Mouse (Mus musculus): ENCODE measurements around the gene Sh3kbp1. TPM values are rescaled to one million over a fixed set of nuclear protein-coding genes. Genes with fewer than 3 reads are reported as not detected.

Gene Sh3kbp1
- polyA plus RNA-seq, 1 experiment from 2014 or later, result 52.3 TPM

- Histone ChIP-seq H3K4me1 (replicated peaks; ENCODE audit: control insufficient read depth, insufficient read depth, low read length) (no peaks in the 10 kb centered on the region), H3K4me2 (ENCODE audit: low read length) (no peak overlapping the region), H3K36me3 (ENCODE audit: control insufficient read depth, insufficient read depth) (no peaks in the 10 kb centered on the region), H3K9ac (replicated peaks; ENCODE audit: low read depth, low read length) (no peak overlapping the region), H3K27me3 (replicated peaks; ENCODE audit: control insufficient read depth, insufficient read depth, low read length) (no peaks in the 10 kb centered on the region), H3K9me3 (ENCODE audit: control insufficient read depth, low read length) (no peaks in the 10 kb centered on the region), H3K4me3 (replicated peaks; ENCODE audit: low read length) (no peak overlapping the region), H3K27ac (ENCODE audit: low read length) (no peak overlapping the region)
- ATAC-seq, result no peak
- WGBS, result 50% methylated on average over 1 of the region's 1 CpGs
Measured at GRCm38 (mm10) chrX:159877770-159878169, 250.7 kb downstream of the Sh3kbp1 start.

DNA sequence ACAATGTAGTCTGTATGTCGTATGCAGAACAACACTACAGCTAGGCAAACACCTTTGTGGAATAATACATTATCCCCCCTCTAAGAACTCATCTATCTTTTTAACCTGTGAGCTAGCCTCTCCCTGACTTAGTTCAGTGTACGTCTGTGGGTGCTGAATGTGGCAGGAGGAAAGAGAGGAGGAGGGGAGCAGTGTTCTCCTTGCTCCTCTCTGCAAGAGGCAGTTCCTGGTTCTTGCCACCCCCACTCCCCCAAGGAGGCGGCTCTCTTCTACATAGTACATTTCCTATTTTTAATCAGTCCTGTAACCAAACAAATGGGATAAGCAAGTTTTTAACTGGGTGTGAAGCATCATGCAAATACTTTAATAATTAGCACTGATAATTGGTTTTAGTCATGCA, 252.4 kb downstream of the Sh3kbp1 start:
- 62% methylated on average over 3 of the region's 3 CpGs for WGBS
- H3K4me2 ChIP-seq (ENCODE audit: low read length), result no peak overlapping the region
- no peak for ATAC-seq

DNA sequence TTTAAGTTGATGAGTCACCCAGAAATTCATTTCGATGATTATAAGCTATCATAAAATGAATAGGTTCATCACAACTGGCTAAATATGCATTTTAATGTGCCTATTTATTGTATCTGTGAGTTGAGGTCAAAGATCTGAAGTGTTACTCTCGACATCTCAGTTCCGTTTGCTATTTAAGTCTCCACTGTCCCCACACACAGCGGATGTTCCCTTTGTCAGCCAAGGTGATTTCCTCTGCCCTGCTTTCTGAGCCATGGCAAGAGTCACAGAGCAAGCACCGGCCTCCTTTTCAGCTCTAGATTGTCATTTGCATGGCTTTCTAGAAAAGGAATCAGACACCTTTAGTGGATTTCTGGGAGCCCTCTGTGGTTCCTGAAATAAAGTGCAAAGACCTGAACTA, 254.5 kb downstream of the Sh3kbp1 start:
- Histone ChIP-seq H3K4me2 (ENCODE audit: low read length) (no peak overlapping the region), H3K9ac (replicated peaks; ENCODE audit: low read depth, low read length) (no peak overlapping the region), H3K27me3 (replicated peaks; ENCODE audit: control insufficient read depth, insufficient read depth, low read length) (no peaks in the 10 kb centered on the region), H3K4me1 (replicated peaks; ENCODE audit: control insufficient read depth, insufficient read depth, low read length) (no peaks in the 10 kb centered on the region), H3K4me3 (replicated peaks; ENCODE audit: low read length) (no peak overlapping the region), H3K36me3 (ENCODE audit: control insufficient read depth, insufficient read depth) (no peaks in the 10 kb centered on the region), H3K9me3 (ENCODE audit: control insufficient read depth, low read length) (no peaks in the 10 kb centered on the region), H3K27ac (ENCODE audit: low read length) (no peak overlapping the region)
- WGBS, result 78% methylated on average over 5 of the region's 5 CpGs
- ATAC-seq, result no peak

More for the DNA sequence above, 252.4 kb downstream of the Sh3kbp1 start:
- no peak overlapping the region for H3K9ac ChIP-seq (replicated peaks; ENCODE audit: low read depth, low read length)
- H3K27me3 ChIP-seq (replicated peaks; ENCODE audit: control insufficient read depth, insufficient read depth, low read length), result no peaks in the 10 kb centered on the region
- no peaks in the 10 kb centered on the region for H3K9me3 ChIP-seq (ENCODE audit: control insufficient read depth, low read length)
- no peaks in the 10 kb centered on the region for H3K36me3 ChIP-seq (ENCODE audit: control insufficient read depth, insufficient read depth)
- no peak overlapping the region for H3K4me3 ChIP-seq (replicated peaks; ENCODE audit: low read length)
- H3K4me1 ChIP-seq (replicated peaks; ENCODE audit: control insufficient read depth, insufficient read depth, low read length), result no peaks in the 10 kb centered on the region
- no peak overlapping the region for H3K27ac ChIP-seq (ENCODE audit: low read length)

GRCm38 (mm10) chrX:159896536-159896935, 269.5 kb downstream of the Sh3kbp1 start:
- Histone ChIP-seq H3K27me3 (replicated peaks; ENCODE audit: control insufficient read depth, insufficient read depth, low read length) (no peaks in the 10 kb centered on the region), H3K4me1 (replicated peaks; ENCODE audit: control insufficient read depth, insufficient read depth, low read length) (no peaks in the 10 kb centered on the region), H3K27ac (ENCODE audit: low read length) (no peak overlapping the region), H3K36me3 (ENCODE audit: control insufficient read depth, insufficient read depth) (no peaks in the 10 kb centered on the region), H3K4me2 (ENCODE audit: low read length) (no peak overlapping the region), H3K4me3 (replicated peaks; ENCODE audit: low read length) (no peak overlapping the region), H3K9ac (replicated peaks; ENCODE audit: low read depth, low read length) (no peak overlapping the region), H3K9me3 (ENCODE audit: control insufficient read depth, low read length) (no peaks in the 10 kb centered on the region)
- WGBS, result 60% methylated on average over 4 of the region's 4 CpGs
- ATAC-seq, result no peak

- Histone ChIP-seq H3K36me3 (ENCODE audit: control insufficient read depth, insufficient read depth) (no peaks in the 10 kb centered on the region), H3K4me3 (replicated peaks; ENCODE audit: low read length) (no peak overlapping the region), H3K9me3 (ENCODE audit: control insufficient read depth, low read length) (no peaks in the 10 kb centered on the region), H3K4me2 (ENCODE audit: low read length) (no peak overlapping the region), H3K27me3 (replicated peaks; ENCODE audit: control insufficient read depth, insufficient read depth, low read length) (no peaks in the 10 kb centered on the region), H3K4me1 (replicated peaks; ENCODE audit: control insufficient read depth, insufficient read depth, low read length) (no peaks in the 10 kb centered on the region), H3K27ac (ENCODE audit: low read length) (no peak overlapping the region), H3K9ac (replicated peaks; ENCODE audit: low read depth, low read length) (no peak overlapping the region)
- no peak for ATAC-seq
- WGBS, result 49% methylated on average over 2 of the region's 2 CpGs
Measured at GRCm38 (mm10) chrX:159898110-159898509, 271.0 kb downstream of the Sh3kbp1 start.

GRCm38 (mm10) chrX:159899121-159899520, 272.0 kb downstream of the Sh3kbp1 start:
- no peaks in the 10 kb centered on the region for H3K4me1 ChIP-seq (replicated peaks; ENCODE audit: control insufficient read depth, insufficient read depth, low read length)
- WGBS, result 80% methylated on average over 2 of the region's 2 CpGs
- 0 out of 2 replicates have a peak, but pooled peaks cover 2% of the 10 kb centered on the region for H3K27me3 ChIP-seq (replicated peaks; ENCODE audit: control insufficient read depth, insufficient read depth, low read length)
- H3K4me2 ChIP-seq (ENCODE audit: low read length), result no peak overlapping the region
- no peak overlapping the region for H3K27ac ChIP-seq (ENCODE audit: low read length)
- ATAC-seq, result no peak
- no peak overlapping the region for H3K9ac ChIP-seq (replicated peaks; ENCODE audit: low read depth, low read length)
- H3K36me3 ChIP-seq (ENCODE audit: control insufficient read depth, insufficient read depth), result no peaks in the 10 kb centered on the region
- H3K9me3 ChIP-seq (ENCODE audit: control insufficient read depth, low read length), result no peaks in the 10 kb centered on the region
- H3K4me3 ChIP-seq (replicated peaks; ENCODE audit: low read length), result no peak overlapping the region

GRCm38 (mm10) chrX:159903421-159903820, 276.3 kb downstream of the Sh3kbp1 start:
- Histone ChIP-seq H3K4me1 (replicated peaks; ENCODE audit: control insufficient read depth, insufficient read depth, low read length) (no peaks in the 10 kb centered on the region), H3K27me3 (replicated peaks; ENCODE audit: control insufficient read depth, insufficient read depth, low read length) (0 out of 2 replicates have a peak, but pooled peaks cover 2% of the 10 kb centered on the region), H3K4me2 (ENCODE audit: low read length) (no peak overlapping the region), H3K9ac (replicated peaks; ENCODE audit: low read depth, low read length) (no peak overlapping the region), H3K4me3 (replicated peaks; ENCODE audit: low read length) (no peak overlapping the region), H3K36me3 (ENCODE audit: control insufficient read depth, insufficient read depth) (no peaks in the 10 kb centered on the region), H3K9me3 (ENCODE audit: control insufficient read depth, low read length) (no peaks in the 10 kb centered on the region), H3K27ac (ENCODE audit: low read length) (no peak overlapping the region)
- no peak for ATAC-seq
- WGBS, result 79% methylated on average over 3 of the region's 3 CpGs

GRCm38 (mm10) chrX:159907703-159908102, 280.6 kb downstream of the Sh3kbp1 start:
- Histone ChIP-seq H3K4me1 (replicated peaks; ENCODE audit: control insufficient read depth, insufficient read depth, low read length) (peaks cover 3% of the 10 kb centered on the region), H3K9ac (replicated peaks; ENCODE audit: low read depth, low read length) (no peak overlapping the region), H3K27ac (ENCODE audit: low read length) (no peak overlapping the region), H3K27me3 (replicated peaks; ENCODE audit: control insufficient read depth, insufficient read depth, low read length) (0 out of 2 replicates have a peak, but pooled peaks cover 2% of the 10 kb centered on the region), H3K4me3 (replicated peaks; ENCODE audit: low read length) (no peak overlapping the region), H3K9me3 (ENCODE audit: control insufficient read depth, low read length) (no peaks in the 10 kb centered on the region), H3K36me3 (ENCODE audit: control insufficient read depth, insufficient read depth) (no peaks in the 10 kb centered on the region), H3K4me2 (ENCODE audit: low read length) (no peak overlapping the region)
- ATAC-seq, result no peak
- 80% methylated on average over 1 of the region's 1 CpGs for WGBS

- Histone ChIP-seq H3K9me3 (ENCODE audit: control insufficient read depth, low read length) (no peaks in the 10 kb centered on the region), H3K4me1 (replicated peaks; ENCODE audit: control insufficient read depth, insufficient read depth, low read length) (peaks cover 3% of the 10 kb centered on the region), H3K27me3 (replicated peaks; ENCODE audit: control insufficient read depth, insufficient read depth, low read length) (no peaks in the 10 kb centered on the region), H3K4me2 (ENCODE audit: low read length) (no peak overlapping the region), H3K27ac (ENCODE audit: low read length) (no peak overlapping the region), H3K4me3 (replicated peaks; ENCODE audit: low read length) (no peak overlapping the region), H3K9ac (replicated peaks; ENCODE audit: low read depth, low read length) (no peak overlapping the region), H3K36me3 (ENCODE audit: control insufficient read depth, insufficient read depth) (no peaks in the 10 kb centered on the region)
- 79% methylated on average over 6 of the region's 6 CpGs for WGBS
- no peak for ATAC-seq
Measured at GRCm38 (mm10) chrX:159909446-159910277, 282.6 kb downstream of the Sh3kbp1 start.
